Mouse (Mus musculus) left cerebral cortex, adult 2 months (tissue): ENCODE measurements at regions not wholly inside any gene's neighbourhood (a gene's known extent, or its start where the extent isn't known, plus 50 kb on each side); places are given as distances from the start of the nearest gene placed in this dataset.

Experiments
- DNase-seq, 2 experiments: peaks; one replicate each; pipeline ENCODE4 v3.0.0; 2021 to 2022; ENCODE audit warnings: low spot score in 2 of 2, mixed read lengths in 1 of 2; ENCODE audit errors: extremely low spot score in 1 of 2
- H3K27ac ChIP-seq: fragments of 200-600 bp; 2 replicates; pipeline ENCODE4 v1.8.1; 2022
- H3K4me3 ChIP-seq: fragments of 200-600 bp; 2 replicates; pipeline ENCODE4 v1.8.1; 2022
- CTCF ChIP-seq: fragments of 200-600 bp; IDR thresholded peaks from 2 replicates; pipeline ENCODE4 v1.8.1; 2022; ENCODE audit warnings: antibody characterized with exemption, mild to moderate bottlenecking, moderate library complexity
- intact Hi-C: fragments of 180-260 bp; cut with DNase I; formaldehyde crosslinking; loops from one replicate; pipeline ENCODE4 v1.15.1; 2025

DNA sequence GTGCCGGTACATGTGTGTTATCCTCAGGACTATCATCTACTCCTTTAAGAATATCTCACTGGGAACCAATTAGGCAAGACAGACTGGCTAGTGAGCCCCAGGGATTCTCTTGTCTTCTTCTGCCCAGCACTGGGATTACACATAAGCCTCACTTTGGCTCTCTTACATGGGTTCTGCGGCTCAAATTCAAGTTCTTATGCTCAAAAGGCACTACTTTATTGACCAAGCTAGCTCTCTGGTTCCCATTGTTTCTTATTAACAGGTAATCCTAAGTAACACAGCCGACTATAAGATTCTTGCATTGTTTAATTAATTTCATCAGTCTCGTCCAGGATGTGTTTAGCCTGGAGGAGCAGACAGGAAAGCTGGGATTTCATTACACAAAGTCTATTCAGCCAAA, 80.3 kb upstream of the Tab2 start:
- TF ChIP-seq CTCF, result no peak
- intact Hi-C loops, result no loop called here
- H3K4me3 ChIP-seq, result no peak overlapping the region
- DNase-seq, result no peak
- no peak overlapping the region for H3K27ac ChIP-seq

DNA sequence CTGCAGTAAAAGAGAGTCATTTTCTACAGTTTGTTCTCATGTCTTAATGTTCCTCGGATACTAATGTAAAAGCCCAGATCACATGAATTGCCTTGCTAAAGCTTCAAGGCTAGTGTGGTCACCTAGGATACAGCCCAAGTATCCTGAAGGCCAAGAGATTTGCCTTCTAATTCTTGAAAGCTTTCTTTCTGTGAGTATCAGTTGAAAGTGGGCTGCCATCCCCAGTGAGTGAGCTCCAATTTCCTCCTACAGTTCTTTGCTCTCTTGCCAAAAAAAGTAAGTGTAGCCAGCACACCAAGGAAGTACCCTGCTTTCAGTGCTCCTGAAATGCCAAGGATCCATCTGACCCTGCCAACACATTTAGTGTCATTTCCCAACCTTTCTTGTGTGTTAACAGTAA, 79.3 kb upstream of the Tab2 start:
- DNase-seq, result no peak
- H3K27ac ChIP-seq, result no peak overlapping the region; the same call in 1 of the 2 replicates
- intact Hi-C loops, result no loop called here
- TF ChIP-seq CTCF, result no peak
- no peak overlapping the region for H3K4me3 ChIP-seq

DNA sequence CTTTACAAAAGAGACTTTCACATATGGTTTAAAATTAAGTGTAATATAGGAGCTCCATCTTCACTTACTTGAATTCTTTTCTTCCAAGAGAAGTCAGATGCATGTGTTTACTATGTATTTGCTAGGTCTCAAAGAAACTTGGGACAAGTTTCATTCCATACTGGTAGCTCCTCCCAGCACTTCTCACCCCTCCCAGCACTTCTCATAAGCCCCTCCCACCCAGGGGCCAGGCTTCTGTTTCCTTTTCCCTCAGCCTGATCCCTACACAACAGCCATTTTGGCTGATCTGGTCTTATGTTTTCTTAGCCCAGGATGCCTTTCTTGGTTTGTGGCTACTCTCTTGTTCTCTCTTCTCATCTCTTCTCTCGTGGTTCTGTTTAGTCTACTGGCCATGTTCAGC, 76.2 kb upstream of the Tab2 start:
- no peak for TF ChIP-seq CTCF
- Histone ChIP-seq H3K4me3 (no peak overlapping the region), H3K27ac (no peak overlapping the region)
- DNase-seq, result no peak
- intact Hi-C loops, result no loop called here

DNA sequence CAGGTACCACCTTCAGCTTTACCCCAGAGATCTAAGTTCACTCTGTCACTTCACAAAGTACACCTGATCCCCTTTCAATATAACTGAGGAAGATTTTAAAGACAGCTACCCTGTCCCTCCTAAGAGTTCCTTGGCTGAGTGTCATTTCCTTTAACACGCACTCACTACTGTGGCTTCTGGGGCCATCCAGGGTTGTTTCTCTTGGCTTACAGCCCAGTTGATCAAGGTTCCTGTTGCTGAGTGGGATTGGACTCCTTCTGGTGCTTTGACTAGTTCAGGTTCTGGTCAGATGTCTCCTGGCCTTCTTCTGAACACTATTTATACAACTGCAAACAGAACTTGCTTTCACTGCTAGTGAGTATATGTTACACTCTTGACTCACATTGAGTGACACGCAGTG, 72.8 kb upstream of the Tab2 start:
- DNase-seq, result no peak
- H3K4me3 ChIP-seq, result no peak overlapping the region
- TF ChIP-seq CTCF, result no peak
- intact Hi-C loops, result no loop called here
- no peak overlapping the region for H3K27ac ChIP-seq

DNA sequence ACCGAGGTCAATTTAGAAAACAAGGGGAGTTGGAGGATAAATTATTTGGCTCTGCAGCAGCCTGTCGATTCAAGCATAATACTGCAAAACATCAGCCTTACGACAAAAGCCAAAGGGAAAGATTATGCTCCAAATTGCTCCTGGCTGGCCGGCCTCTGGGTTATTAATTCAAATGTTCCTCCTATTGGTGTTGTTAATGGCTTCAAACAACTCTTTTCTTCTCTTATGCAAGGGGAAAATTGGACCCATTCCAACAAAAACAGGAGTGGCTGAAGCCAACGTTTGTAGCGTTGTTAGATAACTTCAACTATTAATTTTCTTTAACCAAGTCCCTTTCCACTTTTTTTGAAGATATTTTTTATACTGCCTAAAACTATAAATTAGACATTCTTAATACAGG, 71.0 kb upstream of the Tab2 start:
- no peak for DNase-seq
- intact Hi-C loops, result no loop called here
- H3K4me3 ChIP-seq, result no peak overlapping the region
- no peak for TF ChIP-seq CTCF
- H3K27ac ChIP-seq, result no peak overlapping the region

DNA sequence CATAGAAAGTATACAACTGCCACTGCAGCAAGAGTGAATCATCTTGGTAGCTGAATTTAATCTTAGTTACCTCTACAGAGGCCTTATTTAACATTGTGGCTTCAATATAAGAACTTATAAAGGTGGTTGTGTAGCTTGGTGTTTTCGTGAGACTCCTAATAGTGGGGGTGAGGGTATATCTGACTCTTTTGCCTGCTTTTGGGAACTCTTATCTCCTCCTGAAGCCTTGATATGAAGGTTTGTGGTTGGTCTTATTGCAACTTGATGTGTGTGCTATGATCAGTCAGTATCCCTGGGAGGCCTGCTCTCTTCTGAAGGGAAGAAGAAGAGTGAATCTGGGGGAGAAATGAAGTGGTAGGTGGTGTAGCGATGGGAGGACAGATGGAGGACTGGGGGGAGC, 67.7 kb upstream of the Tab2 start:
- no peak for TF ChIP-seq CTCF
- H3K4me3 ChIP-seq, result no peak overlapping the region
- DNase-seq, result no peak
- no peak overlapping the region for H3K27ac ChIP-seq
- intact Hi-C loops, result no loop called here

DNA sequence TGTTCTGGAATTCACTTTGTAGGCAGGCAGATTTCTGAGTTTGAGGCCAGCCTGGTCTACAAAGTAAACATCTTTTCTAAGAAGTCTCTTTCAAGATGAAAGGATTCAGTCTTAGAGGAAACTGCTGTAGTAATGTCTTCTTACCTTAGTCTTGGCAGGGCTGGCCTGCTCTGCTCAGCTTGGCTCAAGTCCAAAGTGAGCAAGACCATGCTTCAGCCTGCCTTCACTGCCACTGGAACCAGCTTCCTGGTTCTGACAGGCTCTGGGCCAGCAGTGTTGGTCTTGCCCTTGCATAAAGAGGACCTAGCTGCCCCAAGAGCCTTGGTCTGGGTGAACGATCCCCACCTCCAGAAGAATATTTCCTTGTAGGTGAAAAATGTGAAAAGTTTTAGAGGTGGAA, 65.9 kb upstream of the Tab2 start:
- no peak for DNase-seq
- intact Hi-C loops, result no loop called here
- Histone ChIP-seq H3K4me3 (no peak overlapping the region), H3K27ac (no peak overlapping the region)
- no peak for TF ChIP-seq CTCF

DNA sequence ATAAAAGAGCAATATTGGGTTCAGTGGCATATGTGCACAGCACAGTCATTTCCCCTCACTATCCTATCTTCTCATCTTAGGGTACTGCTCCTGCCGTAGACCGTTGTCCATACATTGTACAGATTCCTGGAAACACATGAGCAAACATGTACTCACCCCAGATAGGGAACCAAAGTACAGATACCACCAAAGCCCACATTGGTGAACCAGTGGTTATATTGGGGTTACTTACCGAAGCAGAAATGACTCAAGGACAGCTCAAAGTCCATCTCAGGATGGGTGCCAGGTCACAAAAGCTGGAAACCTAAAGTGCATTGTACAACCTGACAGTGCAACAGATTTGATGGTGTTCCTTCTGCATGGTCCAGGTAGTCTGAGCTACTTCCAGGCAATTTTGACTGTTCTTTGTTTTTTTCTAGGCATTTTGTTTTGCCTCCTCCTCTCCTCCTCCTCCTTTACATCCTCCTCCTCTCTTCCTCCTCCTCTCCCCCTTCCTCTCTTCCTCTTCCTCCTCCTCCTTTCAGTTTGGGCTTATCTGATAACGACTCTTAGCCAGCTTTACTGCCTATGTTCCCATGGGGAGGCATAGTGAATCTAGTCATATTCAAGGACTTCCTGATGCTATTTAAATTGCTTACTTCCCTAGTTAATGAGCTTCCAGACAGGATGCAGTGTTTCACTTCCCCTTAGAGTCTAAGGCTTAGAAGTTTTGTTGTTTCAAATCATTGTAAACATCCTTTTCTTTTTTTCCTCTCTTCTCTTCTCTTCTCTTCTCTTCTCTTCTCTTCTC, 65.1 kb upstream of the Tab2 start:
- TF ChIP-seq CTCF, result no peak
- Histone ChIP-seq H3K4me3 (no peak overlapping the region), H3K27ac (no peak overlapping the region)
- intact Hi-C loops, result no loop called here
- DNase-seq, result no peak

DNA sequence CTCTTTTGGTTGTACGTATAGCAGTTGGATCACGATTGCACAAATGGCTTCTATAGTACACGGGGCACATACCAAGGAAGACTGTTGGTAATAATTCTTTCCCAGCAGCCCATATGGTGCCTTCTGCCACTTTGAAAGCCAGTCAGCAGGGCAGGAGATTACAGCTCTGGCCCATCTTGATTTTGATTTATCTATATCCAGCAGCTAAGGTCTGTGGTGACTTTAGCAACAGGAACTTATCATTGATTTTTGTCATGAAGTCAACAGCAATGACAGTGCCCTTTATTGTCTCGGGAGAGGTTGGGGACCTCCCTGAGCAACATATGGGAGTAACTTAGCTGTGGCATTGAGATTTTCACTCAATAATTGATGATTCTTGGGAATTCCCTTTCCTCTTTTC, 64.1 kb upstream of the Tab2 start:
- no peak overlapping the region for H3K27ac ChIP-seq
- TF ChIP-seq CTCF, result no peak
- no peak for DNase-seq
- intact Hi-C loops, result no loop called here
- H3K4me3 ChIP-seq, result no peak overlapping the region

DNA sequence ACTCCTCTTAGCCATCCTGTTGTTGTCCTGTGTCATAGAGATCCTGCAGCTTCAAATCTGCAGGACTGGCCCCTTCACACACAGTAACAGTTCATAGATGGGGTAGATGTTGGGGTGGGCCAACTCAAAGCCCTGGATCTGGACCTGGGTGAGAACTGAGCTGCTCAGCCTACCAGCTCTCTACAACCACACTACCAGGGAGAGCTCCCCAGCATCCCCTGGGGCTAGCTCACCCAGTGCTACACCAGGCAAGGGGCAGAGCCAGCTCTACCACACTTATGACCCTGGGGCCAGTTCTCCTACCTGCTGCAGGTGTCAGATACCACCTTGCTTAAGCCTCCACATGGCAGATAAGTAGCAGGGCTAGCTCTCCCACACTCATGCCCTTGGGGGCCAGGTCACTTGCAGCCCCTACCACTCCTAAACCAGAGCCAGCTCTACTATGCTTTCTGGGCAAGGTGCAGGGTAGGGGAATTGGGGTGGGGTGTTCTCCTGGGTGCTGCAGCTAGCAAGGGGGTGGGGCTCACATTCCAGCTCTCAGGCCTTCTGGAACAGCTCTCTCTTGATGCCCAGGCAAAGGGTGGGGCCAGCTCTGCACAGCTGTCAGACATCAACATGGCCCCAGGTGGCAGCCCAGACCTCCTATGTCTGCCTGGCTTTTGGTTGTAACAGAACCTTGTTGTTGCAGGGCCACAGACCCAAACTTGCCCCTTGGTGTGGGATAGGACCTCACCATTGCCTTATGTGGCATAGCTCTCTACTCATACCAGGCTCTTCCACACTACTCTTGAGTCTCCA, 62.4 kb upstream of the Tab2 start:
- TF ChIP-seq CTCF, result no peak
- intact Hi-C loops, result no loop called here
- Histone ChIP-seq H3K27ac (no peak overlapping the region), H3K4me3 (no peak overlapping the region)
- no peak for DNase-seq

DNA sequence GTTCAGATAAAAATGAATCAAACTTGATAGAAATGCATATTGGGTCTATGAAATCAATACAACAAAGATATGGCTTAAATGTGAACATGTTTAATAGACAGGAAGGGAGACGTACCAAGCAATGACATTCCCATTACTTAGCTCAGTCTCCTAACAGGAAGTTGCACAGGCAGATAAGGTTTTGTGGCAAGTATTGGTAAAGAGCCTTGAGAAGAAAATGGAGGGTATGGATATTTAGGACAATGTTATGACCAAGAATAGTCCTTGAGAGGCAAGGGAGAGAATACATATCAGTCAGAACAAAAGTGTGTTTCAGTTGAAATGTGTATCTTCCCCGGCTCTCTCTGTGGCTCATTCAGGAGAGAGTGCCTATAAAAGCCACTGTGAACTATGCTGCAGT, 60.7 kb upstream of the Tab2 start:
- Histone ChIP-seq H3K4me3 (no peak overlapping the region), H3K27ac (no peak overlapping the region)
- TF ChIP-seq CTCF, result no peak
- intact Hi-C loops, result no loop called here
- no peak for DNase-seq

DNA sequence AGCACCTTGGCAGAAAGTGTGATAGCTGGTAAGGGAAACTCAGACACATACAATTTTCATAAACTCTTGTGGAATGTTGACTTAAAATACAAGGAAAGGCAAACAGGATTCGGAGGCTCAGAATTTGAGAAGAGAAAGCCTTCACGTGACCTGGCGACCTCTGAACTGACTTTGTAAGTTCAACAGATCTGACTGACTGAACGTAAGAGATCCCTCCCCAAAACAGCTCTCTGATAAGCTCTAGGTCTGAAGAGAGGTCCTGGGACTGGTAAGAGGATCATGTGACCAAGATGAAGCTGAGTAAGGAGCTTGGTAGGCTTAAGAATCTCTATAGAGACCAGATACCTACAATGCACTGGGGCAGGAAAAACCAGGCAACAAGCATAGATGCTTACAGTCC, 55.7 kb upstream of the Tab2 start:
- TF ChIP-seq CTCF, result no peak
- H3K4me3 ChIP-seq, result no peak overlapping the region
- DNase-seq, result no peak
- intact Hi-C loops, result no loop called here
- H3K27ac ChIP-seq, result no peak overlapping the region

DNA sequence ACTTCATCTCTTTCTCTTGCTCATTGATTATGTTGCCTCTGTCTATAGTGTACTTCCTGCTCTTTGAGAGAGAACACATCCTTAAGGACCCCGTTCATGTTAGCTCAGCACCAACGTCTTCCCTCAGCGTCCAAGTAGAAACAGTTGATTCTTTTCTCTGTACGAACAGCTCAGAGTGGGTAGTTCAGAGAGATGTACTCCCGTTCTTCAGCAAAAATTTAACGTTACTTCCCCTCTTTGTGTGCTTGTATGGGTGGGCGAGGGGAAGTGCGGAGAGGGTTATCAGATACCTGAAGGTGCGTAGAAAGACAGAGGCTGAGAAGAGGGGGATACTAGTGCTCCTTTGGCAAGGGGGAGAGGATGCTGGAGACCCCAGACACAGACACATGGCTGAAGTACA, 55.1 kb upstream of the Tab2 start:
- no peak for DNase-seq
- H3K27ac ChIP-seq, result no peak overlapping the region
- no peak overlapping the region for H3K4me3 ChIP-seq
- intact Hi-C loops, result no loop called here
- TF ChIP-seq CTCF, result no peak
